Mouse (Mus musculus) heart, postnatal 36 days (tissue): ENCODE results near the gene Kcne1l. TPM values are rescaled to one million over a fixed set of nuclear protein-coding genes. Genes with fewer than 3 reads are reported as not detected.
A peak's percentile ranks its signal among the peaks of the same experiment; 100 is the strongest.

Experiments used
- DNase-seq, 2 experiments: peaks; one replicate each; pipeline ENCODE4 v3.0.0; 2021 to 2022
- intact Hi-C: fragments of 180-260 bp; cut with DNase I; formaldehyde crosslinking; loops from one replicate; pipeline ENCODE4 v1.15.1; 2025
- total RNA-seq, 2 experiments: library from RNA; stranded (reverse); gene quantifications; 2 replicates each; pipeline ENCODE4 v1.2.3; 2021

Gene Kcne1l
- under 1 TPM; 0.22 to 0.25 TPM for total RNA-seq

GRCm38 (mm10) chrX:142305869-142306581 lies at the start of gene Kcne1l:
Kcne1l (minus strand) TSS chrX:142306294.
- DNase-seq = no peak
- intact Hi-C loops = no loop called here

- intact Hi-C loops = no loop called here
- no peak for DNase-seq
These were observed 30.1 kb upstream of the Kcne1l start for GRCm38 (mm10) chrX:142336207-142336606.

GRCm38 (mm10) chrX:142335502-142335901 lies 29.4 kb upstream of the Kcne1l start:
- no peak for DNase-seq
- intact Hi-C loops = no loop called here

GRCm38 (mm10) chrX:142325760-142326159 lies 19.7 kb upstream of the Kcne1l start:
- no peak for DNase-seq
- intact Hi-C loops = loop anchor here (5.0 kb wide), 1 partner anchor 212 kb away; no protein-coding TSS in a partner anchor

GRCm38 (mm10) chrX:142316106-142316505 lies 10.0 kb upstream of the Kcne1l start:
- no peak for DNase-seq
- intact Hi-C loops = no loop called here

- intact Hi-C loops = loop anchor here (2.0 kb wide), 1 partner anchor 78 kb away; no protein-coding TSS in a partner anchor
- no peak for DNase-seq
These were observed 9.2 kb upstream of the Kcne1l start for GRCm38 (mm10) chrX:142315270-142315669.

GRCm38 (mm10) chrX:142314307-142315024 lies 8.4 kb upstream of the Kcne1l start:
- intact Hi-C loops = loop anchor here (1.0 to 2.0 kb wide), 2 partner anchors 78 to 114 kb away; no protein-coding TSS in a partner anchor

GRCm38 (mm10) chrX:142310431-142310830 lies 4.3 kb upstream of the Kcne1l start:
- DNase-seq = no peak
- intact Hi-C loops = no loop called here

More at GRCm38 (mm10) chrX:142314307-142315024, 8.4 kb upstream of the Kcne1l start:
- peak; percentile 66 for DNase-seq

GRCm38 (mm10) chrX:142305010-142305868 lies 855 bp downstream of the Kcne1l start:
- DNase-seq = no peak
- intact Hi-C loops = no loop called here

GRCm38 (mm10) chrX:142304592-142304991 lies 1.5 kb downstream of the Kcne1l start:
- intact Hi-C loops = no loop called here
- no peak for DNase-seq

- DNase-seq = no peak
- intact Hi-C loops = no loop called here
These were observed 2.6 kb downstream of the Kcne1l start for GRCm38 (mm10) chrX:142303456-142303855.

- no peak for DNase-seq
- intact Hi-C loops = no loop called here
These were observed 20.2 kb downstream of the Kcne1l start for GRCm38 (mm10) chrX:142285905-142286304.

- intact Hi-C loops = no loop called here
- no peak for DNase-seq
These were observed 29.5 kb downstream of the Kcne1l start for GRCm38 (mm10) chrX:142276573-142276972.

- intact Hi-C loops = no loop called here
- no peak for DNase-seq
These were observed 30.1 kb downstream of the Kcne1l start for GRCm38 (mm10) chrX:142276031-142276430.

Other genes starting within 250 kb of the Kcne1l start
- gene Gucy2f, start 109.4 kb downstream of the Kcne1l start, total RNA-seq = not detected
- 1 to 10 TPM; 6.7 to 7.3 TPM for gene Nxt2, start 79.5 kb downstream of the Kcne1l start, total RNA-seq
- gene Acsl4, start 84.2 kb upstream of the Kcne1l start, total RNA-seq = 10 to 100 TPM in 1 of 2 experiments, 1 to 10 TPM in 1; 10.0 to 11.5 TPM